Mouse (Mus musculus) cerebellum, adult 8-10 months (tissue): ENCODE data around the gene Lgmn.
A peak's percentile ranks its signal among the peaks of the same experiment; 100 is the strongest.

Source experiments
- DNase-seq: peaks from one replicate; pipeline ENCODE4 v3.0.0; 2022

The Lgmn gene

DNA sequence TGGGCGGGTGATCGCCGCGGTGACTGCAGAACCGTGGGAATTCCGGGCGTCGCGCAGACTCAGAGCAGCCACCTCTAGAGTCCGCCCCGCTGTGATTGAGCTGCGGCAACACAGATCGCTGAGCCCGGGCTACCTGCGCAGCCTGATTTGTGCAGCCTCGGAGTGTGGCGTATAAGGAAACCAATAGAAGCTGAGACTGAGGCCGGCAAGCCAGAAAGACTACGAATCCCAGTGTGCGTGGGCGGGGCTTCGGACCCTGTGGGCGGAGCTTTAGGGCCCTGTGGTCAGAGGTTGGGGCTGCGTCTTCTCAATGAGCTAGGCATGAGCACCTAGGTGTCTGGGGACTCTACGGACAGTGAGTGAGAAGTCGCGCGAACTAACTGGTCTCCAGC lies at the start of gene Lgmn:
TSS of gene Lgmn (minus strand) at position 182 of the 392 bp plus-strand sequence.
- DNase-seq: peak; percentile 100

DNA sequence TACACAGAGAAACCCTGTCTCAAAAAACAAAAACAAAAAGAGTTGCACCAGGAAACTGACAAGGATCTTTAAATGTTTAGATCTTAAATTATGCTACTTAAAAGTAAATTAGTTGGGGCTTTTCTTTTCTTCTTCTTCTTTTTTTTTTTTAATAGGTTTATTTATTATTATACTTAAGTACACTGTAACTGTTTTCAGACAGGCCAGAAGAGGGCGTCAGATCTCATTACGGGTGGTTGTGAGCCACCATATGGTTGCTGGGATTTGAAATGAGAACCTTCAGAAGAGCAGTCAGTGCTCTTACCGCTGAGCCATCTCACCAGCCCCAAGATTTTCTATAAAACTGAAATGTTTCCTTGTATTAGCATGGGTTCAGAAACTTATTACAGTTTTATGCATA lies 45.3 kb upstream of the Lgmn start:
- no peak for DNase-seq

DNA sequence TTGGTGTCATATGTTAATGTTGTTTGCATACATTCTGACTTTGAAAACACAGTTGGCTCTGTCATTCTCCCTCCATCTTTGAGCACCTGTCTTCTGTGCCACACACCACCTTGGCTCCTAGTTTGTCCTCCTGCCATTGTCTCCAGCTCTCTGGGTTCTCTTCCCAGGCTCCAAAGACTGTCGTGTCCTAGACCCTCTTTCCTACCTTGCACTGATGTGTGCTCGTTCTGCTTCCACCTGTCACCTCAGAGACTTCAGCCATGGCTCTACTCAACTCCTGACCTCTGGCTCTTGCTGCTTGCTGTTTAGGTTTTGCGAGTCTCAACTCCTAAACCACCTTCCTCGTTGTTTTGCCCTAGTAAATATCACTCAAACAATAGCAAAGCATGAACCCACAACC lies 40.9 kb upstream of the Lgmn start:
- no peak for DNase-seq

DNA sequence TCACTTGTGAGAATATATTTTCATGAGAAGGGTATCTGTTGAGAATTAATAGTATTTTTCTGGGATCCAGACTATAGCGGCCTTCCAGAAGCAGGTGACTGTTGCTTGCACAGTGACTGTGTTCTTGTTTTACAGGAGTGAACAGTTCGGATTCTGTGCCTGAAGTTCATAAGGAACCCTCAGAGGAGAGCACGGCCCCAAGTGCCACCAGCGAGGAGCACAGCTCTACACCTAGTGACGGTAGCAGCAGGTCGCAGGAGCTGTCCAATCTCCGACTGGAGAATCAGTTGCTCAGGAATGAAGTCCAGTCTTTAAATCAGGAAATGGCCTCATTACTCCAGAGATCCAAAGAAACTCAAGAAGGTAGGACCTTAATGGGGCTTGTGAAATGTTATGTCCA lies 34.8 kb upstream of the Lgmn start:
- no peak for DNase-seq

DNA sequence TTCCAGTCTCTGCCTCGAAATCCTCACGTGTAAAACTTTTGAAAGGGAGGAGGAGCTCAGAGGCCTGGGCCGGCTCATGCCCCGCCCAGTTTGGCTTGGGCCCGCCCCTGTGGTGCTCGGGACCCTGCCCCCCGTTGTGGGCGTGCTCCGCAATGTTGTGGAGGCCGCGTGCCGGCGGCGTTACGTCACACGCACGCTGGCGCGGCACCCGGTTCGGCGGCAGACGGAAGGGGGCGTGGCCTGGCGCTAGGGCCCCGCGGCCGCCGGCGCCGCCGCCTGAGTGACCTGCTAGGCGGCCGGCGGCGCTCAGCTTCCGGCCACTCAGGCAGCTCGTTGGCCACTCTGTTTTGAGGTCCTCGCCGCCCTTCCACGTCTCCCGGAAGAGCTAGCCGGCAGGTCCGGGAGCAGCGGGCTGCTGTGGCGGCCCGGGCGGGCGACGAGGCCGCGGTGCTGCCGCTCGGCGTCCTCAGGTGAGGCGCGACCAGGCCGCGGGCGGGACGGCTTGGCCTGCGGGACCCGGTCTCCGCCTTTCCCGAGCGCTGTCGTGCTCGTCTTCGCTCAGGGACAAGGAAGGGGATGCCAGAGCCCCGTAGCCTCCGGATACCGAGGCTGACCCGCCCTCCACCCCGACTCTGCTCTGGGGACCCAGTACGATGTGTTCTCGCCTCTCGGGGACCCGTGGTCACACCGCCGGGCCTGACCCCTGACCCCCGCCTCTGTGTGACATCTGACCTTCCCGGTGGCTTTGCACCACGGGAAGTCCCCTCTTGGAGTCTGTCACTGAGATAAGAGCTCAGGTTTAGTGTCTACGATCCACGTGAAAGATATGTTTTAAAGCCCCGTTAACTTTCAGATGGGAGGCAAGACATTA lies 29.5 kb upstream of the Lgmn start, which contains the start of gene Golga5:
TSS of gene Golga5 (plus strand) at position 242 of the 871 bp plus-strand sequence.
- DNase-seq: peak; percentile 97

DNA sequence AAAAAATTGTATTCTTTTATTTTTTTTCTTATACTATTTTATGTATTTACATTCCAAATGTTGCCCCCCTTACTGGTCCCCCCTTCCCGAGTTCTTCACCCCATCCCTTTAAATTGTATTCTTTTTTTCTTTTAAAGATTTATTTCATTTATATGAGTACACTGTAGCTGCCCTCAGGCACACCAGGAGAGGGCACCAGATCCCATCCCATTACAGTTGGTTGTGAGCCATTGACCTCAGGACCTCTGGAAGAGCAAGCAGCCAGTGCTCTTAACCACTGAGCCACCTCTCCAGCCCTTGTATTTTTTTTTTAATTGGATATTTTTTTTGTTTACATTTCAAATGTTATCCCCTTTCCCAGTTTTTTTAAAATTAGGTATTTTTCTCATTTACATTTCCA lies 28.5 kb upstream of the Lgmn start:
- peak; percentile 17 for DNase-seq

DNA sequence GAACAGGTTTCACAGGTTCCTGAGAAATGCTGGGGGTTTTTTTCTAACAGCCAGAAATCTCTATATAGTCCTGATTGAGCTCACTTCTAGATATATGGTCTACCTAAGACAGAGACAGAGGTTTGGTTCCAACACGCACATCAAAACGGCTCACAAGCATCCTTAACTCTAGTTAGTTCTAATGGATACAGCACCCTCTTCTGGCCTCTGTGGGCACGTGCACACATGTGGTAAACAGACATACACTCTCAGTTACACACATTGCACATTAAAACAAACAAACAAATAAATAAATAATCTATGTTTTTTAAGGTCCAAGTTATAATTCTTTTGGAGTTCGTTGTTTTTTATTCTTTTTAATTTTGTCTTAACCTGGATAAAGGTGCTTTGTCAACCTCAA lies 25.0 kb upstream of the Lgmn start:
- no peak for DNase-seq

DNA sequence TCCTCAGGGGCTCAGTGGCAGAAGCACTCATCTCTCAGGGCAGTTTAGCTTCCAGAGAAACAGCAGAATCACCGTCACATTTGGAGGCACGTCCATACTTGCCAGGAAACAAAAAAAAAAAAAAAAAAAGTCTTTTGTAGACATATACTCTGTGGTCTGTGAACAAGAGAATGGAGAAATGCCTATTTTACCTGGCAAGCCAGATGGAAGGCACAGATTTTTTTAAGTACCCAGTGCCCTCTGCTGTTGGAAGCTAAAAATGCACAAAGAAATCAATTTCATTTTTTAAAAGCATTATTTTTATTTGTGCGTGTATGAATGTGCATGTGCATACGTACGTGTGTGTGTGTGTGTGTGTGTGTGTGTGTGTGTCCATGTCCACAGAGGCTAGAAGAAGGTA lies 21.6 kb upstream of the Lgmn start:
- no peak for DNase-seq

DNA sequence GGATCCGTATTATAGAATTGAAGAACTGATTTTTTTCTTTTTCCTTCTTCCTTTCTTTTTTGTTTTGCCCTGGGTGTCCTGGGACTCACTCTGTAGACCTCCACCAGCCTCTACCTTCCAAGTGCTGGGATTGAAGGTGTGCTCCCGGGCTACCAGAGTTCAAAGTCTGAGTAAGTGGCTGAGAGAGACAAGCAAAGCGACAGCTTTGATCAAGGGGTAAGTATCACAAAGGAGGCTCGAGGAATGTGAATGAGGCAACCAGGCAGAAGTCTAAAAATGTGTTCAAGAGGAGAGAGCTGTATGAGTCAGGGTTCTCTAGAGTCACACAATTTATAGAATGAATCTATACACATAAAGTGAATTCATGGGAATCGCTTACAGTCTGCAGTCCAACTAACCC lies 20.4 kb upstream of the Lgmn start:
- DNase-seq: no peak

DNA sequence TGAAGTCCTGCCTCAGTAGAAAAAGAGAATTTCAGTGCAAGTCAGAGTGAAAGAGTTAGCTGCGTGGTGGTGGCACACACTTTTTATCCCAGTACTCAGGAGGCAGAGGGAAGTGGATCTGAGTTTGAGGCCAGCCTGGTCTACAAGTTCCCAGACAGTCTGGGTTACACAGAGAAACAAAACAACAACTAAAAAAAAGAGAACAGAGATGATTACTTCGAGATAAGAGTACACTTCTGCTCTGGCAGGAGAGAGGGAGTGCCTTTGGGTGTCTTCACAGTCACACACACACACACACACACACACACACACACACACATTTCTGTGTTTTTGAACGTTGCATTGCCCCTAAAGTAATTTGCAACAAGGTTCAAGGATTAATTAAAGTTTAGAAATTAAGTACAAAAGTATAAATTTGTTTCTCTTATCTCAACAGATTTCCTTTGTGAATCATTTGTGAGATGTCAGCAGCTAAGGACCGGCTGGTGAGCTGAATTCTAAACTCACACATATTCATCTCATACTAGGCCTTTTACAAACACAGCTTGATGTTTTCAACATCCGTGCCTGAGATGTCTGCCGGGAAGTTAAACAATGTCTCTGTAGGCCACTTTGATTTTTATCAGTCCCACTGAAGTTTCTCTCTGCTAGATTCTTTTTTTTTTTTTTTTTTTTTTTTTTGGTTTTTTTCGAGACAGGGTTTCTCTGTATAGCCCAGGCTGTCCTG lies 17.0 kb upstream of the Lgmn start:
- DNase-seq: no peak

DNA sequence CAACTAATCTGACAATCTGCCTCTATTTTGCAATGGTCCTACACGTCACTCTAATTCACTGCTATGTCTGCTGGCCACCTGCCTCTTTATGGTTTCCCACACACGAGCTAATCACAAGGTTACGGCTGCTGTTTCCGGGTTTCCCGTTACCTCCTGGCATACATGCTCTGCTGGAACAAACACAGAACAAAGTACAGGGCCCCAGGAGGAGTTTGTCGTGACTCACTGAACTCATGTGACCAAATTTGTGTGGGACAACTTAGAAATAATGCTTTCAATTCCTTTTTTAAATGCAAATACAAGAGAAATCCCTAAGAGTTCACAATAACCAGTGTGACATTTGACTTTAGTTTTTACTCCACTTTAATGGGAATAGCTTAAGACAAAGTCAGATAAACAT lies 14.0 kb upstream of the Lgmn start:
- no peak for DNase-seq

DNA sequence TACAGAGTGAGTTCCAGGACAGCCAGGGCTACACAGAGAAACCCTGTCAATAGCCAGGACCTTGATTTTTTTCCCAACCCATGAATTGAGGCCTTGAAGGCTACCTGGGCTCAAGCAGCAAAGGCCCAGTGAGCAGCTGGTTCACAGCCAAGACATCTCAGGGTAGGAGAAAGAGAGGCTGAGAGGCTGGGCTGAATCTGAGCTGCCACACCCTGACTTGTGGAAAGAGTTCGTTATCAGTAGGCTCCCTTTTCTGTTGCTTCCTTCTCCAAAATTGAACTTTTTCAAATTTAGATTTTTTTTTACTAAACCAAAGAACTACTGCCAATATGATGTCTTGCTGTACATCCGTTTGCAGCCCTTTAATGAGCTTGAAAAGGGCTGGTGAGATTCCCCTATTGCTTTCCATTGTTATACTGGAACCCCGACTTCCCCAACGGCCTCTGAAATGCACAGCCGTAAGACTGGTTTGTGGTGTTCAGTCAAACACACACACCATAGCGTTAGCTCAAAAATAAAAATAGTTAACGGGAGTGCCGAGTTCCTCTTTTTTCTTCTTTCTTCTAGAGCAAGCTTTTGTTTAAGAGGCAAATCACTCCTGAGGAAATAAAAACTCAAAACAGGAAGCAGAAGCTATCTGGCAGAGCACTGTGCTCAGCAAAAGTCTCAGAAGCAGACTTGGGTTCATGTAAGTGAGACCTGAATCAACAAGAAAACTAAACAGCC lies 11.7 kb upstream of the Lgmn start:
- no peak for DNase-seq

DNA sequence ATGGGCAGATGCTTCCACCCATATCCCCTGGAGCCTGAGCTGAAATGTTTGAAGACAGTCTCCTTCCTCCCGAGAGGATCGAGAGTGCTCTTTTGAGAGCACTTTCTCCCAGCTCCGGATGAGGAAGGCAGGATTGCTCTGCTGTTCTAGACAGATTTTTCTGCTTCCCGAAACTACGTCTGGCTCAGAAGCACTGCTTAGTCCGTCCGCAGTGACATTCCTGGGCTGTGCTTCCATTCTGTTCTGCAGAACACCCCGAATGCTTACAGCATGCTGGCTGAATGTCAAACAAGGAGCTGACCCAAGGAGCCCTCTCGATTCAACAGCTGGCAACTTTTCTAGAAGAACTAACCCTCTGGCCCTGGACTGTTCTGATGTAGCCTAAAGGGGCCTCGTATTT lies 10.8 kb upstream of the Lgmn start:
- no peak for DNase-seq

DNA sequence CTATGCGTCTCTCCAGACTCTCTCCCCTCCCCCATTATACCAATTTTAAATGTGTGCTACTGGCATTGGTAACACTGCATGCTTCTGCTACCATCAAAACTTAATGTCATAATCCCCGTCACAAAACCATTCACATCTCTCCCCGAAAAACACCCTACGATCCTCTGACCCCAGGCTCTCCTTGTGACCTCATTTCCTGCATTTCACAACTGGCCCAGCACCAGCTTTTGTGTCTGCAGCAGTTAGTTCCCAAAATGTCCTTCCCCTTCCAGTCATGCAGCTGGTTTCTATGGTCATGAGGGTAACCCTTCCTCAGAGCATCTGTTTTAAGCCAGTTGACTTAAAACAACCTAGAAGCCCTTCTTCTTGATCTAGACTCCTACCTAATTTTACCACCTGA lies 5.8 kb upstream of the Lgmn start:
- no peak for DNase-seq

DNA sequence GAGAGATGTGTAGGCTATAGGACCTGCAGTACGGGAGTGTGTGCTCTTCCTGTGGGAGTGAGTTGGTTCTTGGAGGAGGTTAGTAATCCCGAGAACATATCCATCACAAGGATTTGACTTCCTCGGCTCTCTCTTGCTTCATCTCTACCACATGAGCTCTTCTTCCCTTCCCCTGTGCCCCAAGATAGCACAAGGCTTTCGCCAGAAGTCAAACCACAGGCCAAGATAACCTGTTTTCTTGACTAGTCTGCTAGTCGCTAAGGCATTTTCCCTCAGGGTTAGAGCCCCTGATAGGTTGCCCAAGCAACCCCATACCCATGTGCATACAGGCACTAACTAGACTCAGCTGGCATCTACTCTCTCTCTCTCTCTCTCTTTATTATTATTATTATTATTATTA lies 4.1 kb upstream of the Lgmn start:
- no peak for DNase-seq

DNA sequence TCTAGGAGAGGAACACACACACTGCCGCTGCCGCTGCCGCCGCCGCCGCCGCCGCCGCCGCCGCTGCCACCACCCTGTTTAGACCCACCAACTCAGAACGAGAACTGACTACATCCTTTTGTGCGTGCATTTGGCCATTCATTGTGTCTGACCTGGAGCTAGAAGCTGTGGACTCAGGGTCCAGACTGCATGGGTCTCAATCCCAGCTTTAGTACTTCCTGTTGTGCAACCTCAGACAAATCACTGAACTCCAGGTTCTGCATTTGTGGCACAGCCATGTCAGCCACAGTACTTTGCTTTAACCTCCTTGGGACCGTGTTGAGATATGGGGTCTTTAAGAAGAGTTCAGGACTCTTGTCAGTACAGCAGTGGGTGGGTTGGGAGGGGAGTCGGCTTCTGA lies 3.0 kb upstream of the Lgmn start:
- DNase-seq: no peak

DNA sequence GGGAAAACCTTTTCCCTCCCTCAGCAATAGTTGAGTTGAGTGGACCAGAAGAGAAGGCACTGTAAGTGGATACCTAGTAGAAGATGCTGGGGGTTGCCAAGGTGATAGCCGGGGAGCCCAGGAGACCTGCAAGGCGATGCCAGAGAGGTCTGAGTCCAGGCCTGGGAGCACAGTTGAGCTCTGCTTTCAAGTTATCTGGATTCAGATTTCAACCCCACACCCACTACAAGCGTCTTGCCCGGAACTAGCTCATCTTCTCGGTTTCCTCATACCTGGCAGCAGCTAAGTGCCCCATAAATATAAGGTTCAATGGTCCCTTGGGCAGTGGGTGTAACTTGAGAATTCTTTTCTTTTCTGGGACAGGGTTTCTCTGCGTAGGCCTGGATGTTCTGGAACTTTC lies 1.5 kb upstream of the Lgmn start:
- no peak for DNase-seq

DNA sequence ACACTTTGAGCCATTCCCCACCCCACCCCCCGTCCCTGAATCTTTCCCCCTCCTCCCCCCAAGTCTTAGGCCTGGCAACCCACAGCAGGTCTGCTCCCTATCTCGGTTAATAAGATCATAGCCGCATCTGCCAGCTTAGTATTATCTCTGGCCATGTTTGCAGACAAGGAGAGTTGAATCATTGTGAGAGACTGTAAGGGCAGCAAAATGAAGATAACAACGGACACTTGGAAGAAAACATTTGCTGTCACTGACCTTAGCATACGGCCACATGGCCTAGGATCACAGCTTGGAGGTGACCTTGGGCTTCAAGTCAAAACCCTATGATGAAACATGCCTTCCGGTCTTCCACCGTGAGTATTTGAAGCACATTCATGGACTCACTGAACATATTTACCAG lies 938 bp upstream of the Lgmn start:
- no peak for DNase-seq

DNA sequence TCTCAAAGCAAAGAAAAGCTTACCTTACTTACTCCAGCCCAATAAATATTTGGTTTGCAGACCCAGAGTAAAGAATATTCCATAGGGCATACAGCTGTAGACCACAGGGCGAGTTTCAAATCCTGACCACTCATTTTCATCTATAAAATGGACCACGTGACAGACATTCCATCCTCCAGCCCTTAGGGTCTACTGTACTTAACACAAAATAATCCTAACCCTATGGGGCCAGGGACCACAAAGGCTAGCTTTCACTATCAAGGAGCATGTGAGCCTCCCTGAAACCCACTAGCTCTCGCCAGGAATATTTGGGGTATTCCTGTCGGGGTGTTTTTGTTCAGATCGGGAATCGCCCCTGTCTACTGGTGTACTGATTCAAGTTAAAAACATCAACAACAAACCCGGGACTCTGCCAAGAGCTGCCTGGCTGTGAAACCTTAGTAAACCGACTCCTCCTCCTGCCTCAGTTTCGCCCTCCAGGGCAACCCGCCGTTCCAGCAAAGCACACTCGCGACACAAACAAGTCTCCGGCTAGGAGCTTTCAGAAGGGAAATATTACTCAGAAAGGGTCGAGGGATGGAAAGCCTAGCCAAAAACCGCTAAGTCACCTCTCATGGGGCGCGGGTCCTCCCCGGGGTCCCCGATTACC lies 506 bp downstream of the Lgmn start:
- no peak for DNase-seq

DNA sequence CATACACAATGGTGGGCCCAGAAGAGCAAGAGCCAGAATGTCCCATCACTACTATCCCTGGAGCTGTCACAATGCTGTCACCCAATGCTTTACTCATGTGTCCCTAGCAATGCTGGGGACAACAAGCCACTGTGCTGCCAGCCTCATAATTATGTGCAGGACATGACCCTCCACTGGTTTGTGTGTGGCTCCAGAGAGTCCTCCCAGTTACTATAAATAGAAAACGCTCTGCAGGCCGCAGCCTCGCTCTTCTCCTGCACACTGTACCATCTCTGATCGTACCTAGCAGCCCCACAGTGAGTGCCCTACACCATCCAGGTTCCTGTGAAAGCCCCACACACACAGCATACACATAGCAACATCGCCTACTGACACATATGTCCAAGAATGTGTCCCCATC lies 1.7 kb downstream of the Lgmn start:
- no peak for DNase-seq

DNA sequence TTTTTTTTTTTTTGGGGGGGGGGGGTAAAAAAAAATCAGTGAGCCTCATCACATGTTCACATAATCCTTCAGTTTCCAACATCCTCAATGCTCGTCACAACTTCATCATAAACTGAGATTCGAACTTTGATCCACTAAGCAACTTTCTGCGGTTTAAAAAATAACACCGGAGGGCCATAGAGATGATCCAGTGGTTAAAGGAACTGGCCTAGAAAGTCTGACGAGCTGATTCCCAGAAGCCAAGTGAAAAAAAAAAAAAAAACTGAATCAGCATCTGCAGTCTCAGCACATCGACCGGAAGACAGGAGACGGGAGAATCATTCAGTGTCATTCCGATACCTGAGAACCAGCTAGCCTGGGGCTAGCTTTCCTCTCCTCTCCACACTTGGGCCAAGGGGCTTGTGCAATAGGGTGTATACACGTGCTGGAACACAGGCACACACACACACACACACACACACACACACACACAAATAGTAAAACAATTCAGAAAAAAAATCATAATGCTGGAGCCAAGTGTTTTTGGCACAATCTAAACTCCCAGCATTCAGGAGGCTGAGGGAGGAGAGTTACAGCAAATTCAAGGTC lies 2.6 kb downstream of the Lgmn start:
- DNase-seq: no peak

DNA sequence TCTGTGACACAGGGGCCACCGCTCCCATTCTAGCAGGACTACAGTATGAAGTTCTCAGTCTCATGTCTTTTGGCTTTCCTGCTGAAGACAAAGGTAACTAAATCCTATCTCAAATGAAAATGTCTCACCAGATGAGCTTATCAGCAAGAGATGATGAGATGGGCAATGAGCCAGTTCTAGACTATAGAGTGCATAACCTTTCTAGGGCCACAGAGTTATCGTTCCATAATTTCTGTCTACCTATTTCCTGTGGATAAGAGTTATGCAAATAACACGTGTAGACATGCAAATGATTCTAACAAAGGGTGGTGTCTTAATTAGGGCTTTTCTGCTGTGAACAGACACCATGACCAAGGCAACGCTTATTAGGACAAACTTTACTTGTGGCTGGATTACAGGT lies 5.5 kb downstream of the Lgmn start:
- DNase-seq: no peak

DNA sequence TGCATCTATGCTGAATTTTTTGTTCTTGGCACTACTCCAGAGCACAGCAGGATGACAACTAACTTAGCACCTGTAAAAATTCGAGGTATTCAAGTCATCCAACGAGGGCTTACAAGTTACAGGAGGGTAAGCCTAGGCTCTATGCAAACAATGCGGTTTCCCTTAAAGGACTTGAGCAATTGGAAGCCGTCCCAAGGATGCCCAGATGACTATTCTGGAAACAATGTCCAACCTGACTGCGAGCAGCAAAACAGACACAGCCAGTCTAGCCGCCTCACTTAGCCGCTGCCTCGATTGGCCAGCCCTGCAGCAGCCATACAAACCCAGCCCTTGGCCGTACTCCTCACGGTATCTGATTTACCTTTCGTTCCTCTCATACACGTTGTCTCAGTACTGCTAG lies 7.4 kb downstream of the Lgmn start:
- no peak for DNase-seq
